Mouse (Mus musculus): ENCODE data around the gene Cryba4. TPM values are rescaled to one million over a fixed set of nuclear protein-coding genes. Genes with fewer than 3 reads are reported as not detected.

Gene Cryba4
- 0.61 and 5.2 TPM in 2 replicates for polyA plus RNA-seq (2012; rRNA removed)

GRCm38 (mm10) chr5:112252400-112252799 is at the start of gene Cryba4:
Cryba4 (minus strand) TSS chr5:112252518.
- H3K4me1 ChIP-seq (ENCODE audit: control insufficient read depth, insufficient read depth, low read length): no peaks in the 10 kb centered on the region; the same call in 1 of the 2 replicates
- TF ChIP-seq POLR2A (IDR thresholded peaks at IDR 0.05; ENCODE audit: control insufficient read depth, low read depth, low read length) (no peak), CTCF (IDR thresholded peaks at IDR 0.05; ENCODE audit: control insufficient read depth, insufficient read depth, insufficient replicate concordance, low read depth, low read length) (no peak)

GRCm38 (mm10) chr5:112301694-112302093 is 49.4 kb upstream of the Cryba4 start:
- TF ChIP-seq POLR2A (IDR thresholded peaks at IDR 0.05; ENCODE audit: control insufficient read depth, low read depth, low read length) (no peak), CTCF (IDR thresholded peaks at IDR 0.05; ENCODE audit: control insufficient read depth, insufficient read depth, insufficient replicate concordance, low read depth, low read length) (no peak)
- Histone ChIP-seq H3K36me3 (ENCODE audit: control insufficient read depth, insufficient read depth, low read length) (no peaks in the 10 kb centered on the region), H3K4me1 (ENCODE audit: control insufficient read depth, insufficient read depth, low read length) (no peaks in the 10 kb centered on the region; the same call in 1 of the 2 replicates), H3K27me3 (ENCODE audit: control insufficient read depth, insufficient read depth, low read length) (no peaks in the 10 kb centered on the region), H3K4me3 (ENCODE audit: control insufficient read depth, low read depth, low read length) (no peak overlapping the region), H3K27ac (ENCODE audit: control insufficient read depth, insufficient read depth, low read depth, low read length) (no peak overlapping the region)

More at GRCm38 (mm10) chr5:112252400-112252799, at the start of gene Cryba4:
- Histone ChIP-seq H3K4me3 (ENCODE audit: control insufficient read depth, low read depth, low read length) (no peak within 1 kb of the TSS), H3K36me3 (ENCODE audit: control insufficient read depth, insufficient read depth, low read length) (no peaks in the 10 kb centered on the region), H3K27me3 (ENCODE audit: control insufficient read depth, insufficient read depth, low read length) (no peaks in the 10 kb centered on the region), H3K27ac (ENCODE audit: control insufficient read depth, insufficient read depth, low read depth, low read length) (no peak within 1 kb of the TSS)

DNA sequence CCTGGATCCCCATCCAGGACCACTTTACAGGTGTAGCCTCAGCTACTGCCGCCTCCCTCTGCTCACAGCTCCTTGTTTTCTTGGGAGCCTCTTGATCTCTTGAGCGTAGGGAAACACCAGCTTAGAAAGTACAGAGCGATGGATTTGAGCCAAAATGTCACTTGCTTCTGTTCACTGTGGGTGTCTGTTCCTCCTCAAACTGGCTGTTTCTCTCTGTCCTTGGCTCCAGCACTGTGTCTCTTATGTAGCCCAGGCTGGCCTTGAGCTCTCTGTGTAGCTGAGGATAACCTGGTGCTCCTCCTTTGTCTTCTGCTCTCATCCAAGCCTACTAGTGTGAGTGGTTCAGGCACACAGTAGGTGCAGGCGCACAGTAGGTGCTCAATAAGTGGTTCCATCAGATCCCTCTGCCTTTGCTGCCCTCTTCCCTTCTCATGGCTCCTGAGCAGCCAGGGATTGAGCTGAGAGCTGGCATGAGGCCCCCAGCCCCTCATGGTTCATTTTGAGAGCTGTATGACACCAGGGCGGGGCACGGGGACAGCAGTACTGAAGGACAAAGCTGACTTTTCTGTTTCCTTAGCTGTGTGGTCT is 48.5 kb upstream of the Cryba4 start:
- Histone ChIP-seq H3K4me3 (ENCODE audit: control insufficient read depth, low read depth, low read length) (no peak overlapping the region), H3K36me3 (ENCODE audit: control insufficient read depth, insufficient read depth, low read length) (no peaks in the 10 kb centered on the region)
- no peak for TF ChIP-seq CTCF (IDR thresholded peaks at IDR 0.05; ENCODE audit: control insufficient read depth, insufficient read depth, insufficient replicate concordance, low read depth, low read length)
- TF ChIP-seq POLR2A (IDR thresholded peaks at IDR 0.05; ENCODE audit: control insufficient read depth, low read depth, low read length): no peak

GRCm38 (mm10) chr5:112300112-112300511 is 47.8 kb upstream of the Cryba4 start:
- H3K4me3 ChIP-seq (ENCODE audit: control insufficient read depth, low read depth, low read length): no peak overlapping the region
- no peaks in the 10 kb centered on the region for H3K36me3 ChIP-seq (ENCODE audit: control insufficient read depth, insufficient read depth, low read length)
- TF ChIP-seq CTCF (IDR thresholded peaks at IDR 0.05; ENCODE audit: control insufficient read depth, insufficient read depth, insufficient replicate concordance, low read depth, low read length): no peak
- TF ChIP-seq POLR2A (IDR thresholded peaks at IDR 0.05; ENCODE audit: control insufficient read depth, low read depth, low read length): no peak
- no peaks in the 10 kb centered on the region; the same call in 1 of the 2 replicates for H3K4me1 ChIP-seq (ENCODE audit: control insufficient read depth, insufficient read depth, low read length)
- H3K27ac ChIP-seq (ENCODE audit: control insufficient read depth, insufficient read depth, low read depth, low read length): no peak overlapping the region
- no peaks in the 10 kb centered on the region for H3K27me3 ChIP-seq (ENCODE audit: control insufficient read depth, insufficient read depth, low read length)

More for the DNA sequence above, 48.5 kb upstream of the Cryba4 start:
- H3K27me3 ChIP-seq (ENCODE audit: control insufficient read depth, insufficient read depth, low read length): no peaks in the 10 kb centered on the region
- H3K27ac ChIP-seq (ENCODE audit: control insufficient read depth, insufficient read depth, low read depth, low read length): no peak overlapping the region
- no peaks in the 10 kb centered on the region; the same call in 1 of the 2 replicates for H3K4me1 ChIP-seq (ENCODE audit: control insufficient read depth, insufficient read depth, low read length)

DNA sequence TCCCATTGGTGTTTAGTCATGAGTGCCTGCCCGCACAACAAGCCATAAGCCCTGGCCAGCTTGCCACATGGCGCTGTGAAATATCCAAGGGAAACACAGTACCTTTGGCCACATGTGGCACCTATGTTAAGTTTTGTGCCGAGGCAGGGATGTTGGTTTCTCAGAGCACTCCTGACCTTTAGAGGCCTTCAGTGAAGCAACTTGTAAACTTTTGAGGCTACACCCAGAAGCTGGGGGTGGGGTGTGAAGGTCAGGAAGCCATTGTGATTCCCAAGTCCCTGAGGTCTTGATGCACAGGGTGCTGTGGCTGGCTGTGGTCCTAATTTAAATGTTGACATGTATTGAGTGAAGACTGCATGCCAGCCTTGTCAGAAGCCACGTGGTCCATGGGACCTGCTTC is 47.1 kb upstream of the Cryba4 start:
- Histone ChIP-seq H3K4me1 (ENCODE audit: control insufficient read depth, insufficient read depth, low read length) (no peaks in the 10 kb centered on the region; the same call in 1 of the 2 replicates), H3K36me3 (ENCODE audit: control insufficient read depth, insufficient read depth, low read length) (no peaks in the 10 kb centered on the region), H3K27me3 (ENCODE audit: control insufficient read depth, insufficient read depth, low read length) (no peaks in the 10 kb centered on the region), H3K4me3 (ENCODE audit: control insufficient read depth, low read depth, low read length) (no peak overlapping the region), H3K27ac (ENCODE audit: control insufficient read depth, insufficient read depth, low read depth, low read length) (no peak overlapping the region)
- TF ChIP-seq CTCF (IDR thresholded peaks at IDR 0.05; ENCODE audit: control insufficient read depth, insufficient read depth, insufficient replicate concordance, low read depth, low read length) (no peak), POLR2A (IDR thresholded peaks at IDR 0.05; ENCODE audit: control insufficient read depth, low read depth, low read length) (no peak)

DNA sequence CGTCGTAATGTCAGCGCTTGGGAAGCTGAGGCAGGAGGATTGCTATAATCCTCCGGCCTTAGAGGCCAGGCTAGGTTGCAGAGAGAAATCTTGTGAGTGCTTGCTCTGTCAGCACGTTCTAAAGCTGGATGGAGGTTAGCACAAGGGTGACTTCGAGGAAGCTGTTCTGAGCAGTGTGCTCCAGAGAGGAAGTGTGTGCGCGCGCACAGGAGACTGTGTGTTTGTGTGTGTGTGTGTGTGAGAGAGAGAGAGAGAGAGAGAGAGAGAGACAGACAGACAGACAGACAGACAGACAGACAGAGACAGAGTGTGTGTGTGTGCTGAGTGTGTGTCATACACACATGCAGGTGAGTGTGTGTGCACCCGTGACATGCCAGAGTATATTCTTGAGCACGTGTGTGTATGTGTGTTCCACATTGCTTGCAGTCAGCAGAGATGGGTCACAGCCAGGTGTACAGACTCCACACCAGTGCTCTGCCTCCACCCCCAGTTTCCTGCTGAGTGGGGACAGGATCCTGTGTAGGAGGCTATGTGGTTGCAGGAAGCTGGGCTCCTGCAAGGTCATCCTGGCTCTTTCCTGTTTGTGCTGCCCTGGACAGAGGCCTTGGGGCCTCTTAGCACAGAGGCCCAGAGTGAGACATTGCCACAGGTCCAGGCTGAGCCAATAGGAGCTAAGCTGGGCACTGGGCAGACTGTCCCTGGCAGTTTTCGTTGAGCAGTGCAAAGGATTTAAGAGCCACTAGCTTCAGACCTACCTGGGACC is 46.1 kb upstream of the Cryba4 start:
- no peak for TF ChIP-seq POLR2A (IDR thresholded peaks at IDR 0.05; ENCODE audit: control insufficient read depth, low read depth, low read length)
- no peak for TF ChIP-seq CTCF (IDR thresholded peaks at IDR 0.05; ENCODE audit: control insufficient read depth, insufficient read depth, insufficient replicate concordance, low read depth, low read length)
- no peak overlapping the region for H3K27ac ChIP-seq (ENCODE audit: control insufficient read depth, insufficient read depth, low read depth, low read length)

GRCm38 (mm10) chr5:112297257-112297656 is 44.9 kb upstream of the Cryba4 start:
- H3K4me1 ChIP-seq (ENCODE audit: control insufficient read depth, insufficient read depth, low read length): peaks cover 4% of the 10 kb centered on the region; the same call in 1 of the 2 replicates

More for the DNA sequence above, 46.1 kb upstream of the Cryba4 start:
- Histone ChIP-seq H3K4me1 (ENCODE audit: control insufficient read depth, insufficient read depth, low read length) (no peaks in the 10 kb centered on the region; the same call in 1 of the 2 replicates), H3K4me3 (ENCODE audit: control insufficient read depth, low read depth, low read length) (no peak overlapping the region), H3K36me3 (ENCODE audit: control insufficient read depth, insufficient read depth, low read length) (no peaks in the 10 kb centered on the region), H3K27me3 (ENCODE audit: control insufficient read depth, insufficient read depth, low read length) (no peaks in the 10 kb centered on the region)

More at GRCm38 (mm10) chr5:112297257-112297656, 44.9 kb upstream of the Cryba4 start:
- no peak overlapping the region for H3K4me3 ChIP-seq (ENCODE audit: control insufficient read depth, low read depth, low read length)
- no peaks in the 10 kb centered on the region for H3K36me3 ChIP-seq (ENCODE audit: control insufficient read depth, insufficient read depth, low read length)
- no peaks in the 10 kb centered on the region for H3K27me3 ChIP-seq (ENCODE audit: control insufficient read depth, insufficient read depth, low read length)
- H3K27ac ChIP-seq (ENCODE audit: control insufficient read depth, insufficient read depth, low read depth, low read length): no peak overlapping the region
- TF ChIP-seq POLR2A (IDR thresholded peaks at IDR 0.05; ENCODE audit: control insufficient read depth, low read depth, low read length) (no peak), CTCF (IDR thresholded peaks at IDR 0.05; ENCODE audit: control insufficient read depth, insufficient read depth, insufficient replicate concordance, low read depth, low read length) (no peak)
